Mouse (Mus musculus) adrenal gland, adult 18-20 months (tissue): ENCODE results near the gene Retsat. TPM values are rescaled to one million over a fixed set of nuclear protein-coding genes. Genes with fewer than 3 reads are reported as not detected.

ENCODE experiments used
- DNase-seq, 2 experiments: peaks; one replicate each; pipeline ENCODE4 v3.0.0; 2021 to 2022; ENCODE audit warnings: low spot score in 2 of 2
- total RNA-seq, 2 experiments: library from RNA; stranded (reverse); gene quantifications; 1 replicate in 1 of 2; 2 replicates in 1 of 2; pipeline ENCODE4 v1.2.3; 2021

Gene Retsat
- total RNA-seq, 2 experiments from 2014 or later: 332 to 343 TPM

DNA sequence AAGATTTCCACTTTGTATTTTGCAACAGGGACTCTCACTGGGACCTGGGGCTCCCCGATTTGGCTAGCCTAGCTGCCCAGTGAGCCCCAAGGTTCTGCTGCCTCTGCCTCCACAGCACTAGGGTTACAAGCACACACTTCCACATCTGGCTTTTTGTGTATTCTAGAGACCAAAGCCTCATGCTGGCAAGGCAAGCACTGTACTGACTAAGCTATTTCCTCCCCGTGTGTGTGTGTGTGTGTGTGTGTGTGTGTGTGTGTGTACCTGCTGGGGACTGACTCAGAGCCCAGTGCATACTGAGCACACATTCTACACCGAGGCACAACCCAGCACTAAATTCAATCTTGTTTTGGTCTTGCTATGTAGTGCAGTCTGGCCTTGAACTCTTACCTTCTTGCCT lies 11.6 kb upstream of the Retsat start:
- no peak for DNase-seq

DNA sequence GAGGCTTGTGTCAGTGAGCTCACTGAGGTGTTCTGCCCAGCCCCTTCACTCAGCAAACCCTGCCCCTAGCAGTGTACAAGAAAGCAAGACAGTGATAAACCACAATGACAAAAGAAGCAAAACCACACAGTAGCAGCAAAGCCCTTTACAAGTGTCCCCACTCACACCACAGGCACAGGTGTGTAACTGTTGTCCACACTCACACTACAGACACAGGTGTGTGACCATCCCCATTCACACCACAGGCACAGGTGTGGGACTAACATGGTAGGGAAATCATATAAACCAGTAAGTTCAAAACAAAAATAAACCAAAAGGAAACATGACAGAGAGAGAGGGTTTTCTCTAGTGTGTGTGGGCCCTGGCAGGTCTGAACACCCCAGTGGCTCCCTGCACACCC lies 10.0 kb upstream of the Retsat start:
- DNase-seq: no peak

DNA sequence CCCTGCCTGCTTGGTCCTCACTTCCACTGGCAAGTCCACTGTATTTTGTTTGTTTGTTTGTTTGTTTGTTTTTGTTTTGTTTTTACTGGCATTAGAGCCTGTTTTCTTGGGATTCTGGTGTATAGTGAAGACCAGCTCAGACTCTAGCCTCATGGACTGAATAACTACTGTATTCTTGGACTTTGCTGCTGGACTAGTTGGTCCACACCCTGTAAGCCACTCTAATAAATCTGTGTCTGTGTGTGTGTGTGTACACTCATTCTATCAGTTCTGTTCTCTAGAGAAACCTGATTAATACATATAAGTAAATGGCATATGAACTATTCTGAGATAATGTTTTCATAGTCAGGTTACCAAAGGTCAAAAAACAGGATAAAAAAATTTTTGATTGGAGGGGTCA lies 8.2 kb upstream of the Retsat start:
- no peak for DNase-seq

DNA sequence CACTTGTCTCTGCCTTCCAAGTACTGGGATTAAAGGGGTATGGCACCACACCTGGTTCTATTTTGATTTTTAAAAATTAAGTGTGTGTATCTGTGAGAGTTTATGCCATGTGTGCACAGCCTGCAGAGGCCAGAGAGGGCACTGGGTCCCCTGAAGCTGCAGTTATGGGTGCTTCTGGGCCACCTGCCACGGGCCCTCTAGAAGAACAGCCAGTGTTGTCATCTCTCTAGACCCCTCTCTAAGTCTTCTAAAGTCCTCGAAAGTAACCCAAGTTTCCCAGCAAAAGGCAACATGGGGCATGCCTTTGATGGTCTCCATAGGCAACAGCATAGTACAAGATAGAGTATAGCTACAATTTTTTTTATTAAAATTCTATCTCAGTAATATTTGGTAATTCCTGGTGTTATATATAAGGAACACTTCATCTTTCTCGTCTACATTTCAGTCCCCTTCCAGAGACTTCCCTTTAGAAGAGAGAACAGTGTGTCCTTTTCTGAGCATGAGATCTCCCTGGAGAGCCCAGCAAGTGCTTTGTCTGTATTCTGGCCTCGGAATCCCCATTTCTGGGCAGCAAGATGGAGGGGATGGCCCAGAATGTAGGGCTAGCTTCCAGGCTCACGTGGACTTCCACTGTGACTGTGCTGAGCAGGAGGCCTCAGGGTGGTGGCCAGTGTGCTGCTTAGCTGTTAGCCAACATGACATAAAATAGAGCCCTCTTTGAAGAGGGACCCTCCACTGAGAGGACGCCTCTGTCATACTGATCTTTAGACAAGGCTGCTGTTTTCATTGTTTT lies 5.1 kb upstream of the Retsat start:
- no peak for DNase-seq

DNA sequence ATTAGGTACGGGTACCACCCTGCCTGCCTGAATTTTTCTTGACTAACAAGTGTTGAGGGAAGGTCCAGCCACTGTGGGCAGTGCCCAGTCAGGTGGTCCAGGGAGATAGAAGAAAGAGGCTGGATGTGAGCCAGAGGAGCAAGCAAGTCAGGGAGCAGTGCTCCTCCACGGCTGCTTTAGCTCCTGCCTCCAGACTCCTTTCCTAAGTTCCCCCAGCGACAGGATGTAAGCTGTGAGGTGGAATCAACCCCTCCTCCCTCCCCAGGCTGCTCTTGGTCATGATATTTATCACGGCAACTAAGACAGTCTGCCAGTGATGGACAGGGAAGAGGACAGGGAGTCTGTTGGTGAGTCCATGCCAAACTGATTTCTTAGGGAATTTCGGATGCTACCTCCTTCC lies 4.4 kb upstream of the Retsat start:
- no peak for DNase-seq

DNA sequence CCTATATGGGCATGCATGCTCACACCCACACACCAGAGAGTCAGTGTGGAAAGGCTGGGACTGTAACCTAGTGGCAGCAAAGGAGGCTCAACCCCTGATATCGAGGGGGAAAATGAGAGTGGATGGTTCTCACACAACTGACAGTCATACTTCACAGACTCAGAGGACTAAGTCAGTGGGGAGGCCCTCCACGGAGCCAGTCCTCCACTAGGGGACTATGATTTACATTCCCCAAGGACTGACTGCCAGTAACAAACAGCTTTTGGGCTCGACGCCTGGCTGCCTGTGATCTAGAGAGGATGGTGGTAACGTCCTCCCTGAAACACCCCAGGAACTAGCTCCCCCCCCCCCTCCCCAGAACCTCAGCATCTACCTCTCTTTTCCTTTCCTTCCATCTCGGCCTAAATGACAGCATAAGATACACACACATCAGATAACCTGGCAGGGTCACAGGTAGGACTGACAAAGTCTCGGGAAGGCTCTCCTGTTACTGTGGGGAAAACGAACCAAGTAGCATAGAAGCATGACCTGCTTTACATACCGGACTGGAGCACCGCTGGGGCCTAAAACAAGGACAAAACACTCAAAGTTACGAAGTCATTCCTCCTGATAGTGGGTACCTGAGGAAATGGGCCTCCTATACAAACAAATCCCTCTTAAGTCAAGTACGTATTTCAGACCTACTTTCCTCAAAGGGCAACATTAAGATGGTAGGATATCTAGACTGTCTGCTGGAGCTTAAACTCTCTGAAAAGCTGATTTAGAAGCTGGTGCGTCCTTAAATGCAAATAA lies 996 bp upstream of the Retsat start:
- DNase-seq: no peak

DNA sequence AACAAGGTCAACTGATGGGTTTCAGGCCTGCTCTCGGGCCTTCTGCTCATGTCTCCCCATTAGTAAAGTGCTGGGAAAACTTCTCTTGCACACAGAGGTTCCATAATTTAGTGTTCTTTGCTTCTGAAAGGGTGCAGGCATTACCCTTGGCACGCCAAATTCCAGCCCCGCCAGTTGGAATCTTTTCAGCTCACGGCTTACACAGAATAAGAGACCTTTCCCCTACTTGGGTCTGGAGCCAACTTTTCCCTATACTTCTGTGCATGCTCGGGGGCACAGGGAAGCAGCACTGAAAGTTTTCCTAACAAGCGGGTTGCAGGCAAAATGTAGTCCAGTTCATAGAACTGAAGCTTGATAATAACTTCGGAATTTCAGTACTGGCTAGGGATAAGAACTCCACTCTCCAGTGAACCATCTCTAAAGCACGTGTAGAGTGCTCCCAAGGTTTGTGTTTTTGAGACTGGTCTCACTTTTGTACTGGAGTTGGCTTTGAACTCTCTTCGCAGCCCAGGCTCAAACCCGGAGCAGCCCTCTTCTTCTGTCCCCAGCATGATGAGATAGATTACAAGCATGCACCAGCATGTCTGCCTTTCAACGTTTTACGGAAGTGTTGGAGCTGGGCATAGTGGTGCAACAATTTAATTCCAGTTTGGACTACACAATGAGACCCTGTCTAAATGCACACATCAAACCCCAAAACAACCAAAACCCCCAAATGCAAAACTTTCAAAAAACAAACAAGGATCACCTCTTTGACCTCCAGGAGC lies 699 bp downstream of the Retsat start:
- peak in 1 of 2 experiments; percentile 51 for DNase-seq

DNA sequence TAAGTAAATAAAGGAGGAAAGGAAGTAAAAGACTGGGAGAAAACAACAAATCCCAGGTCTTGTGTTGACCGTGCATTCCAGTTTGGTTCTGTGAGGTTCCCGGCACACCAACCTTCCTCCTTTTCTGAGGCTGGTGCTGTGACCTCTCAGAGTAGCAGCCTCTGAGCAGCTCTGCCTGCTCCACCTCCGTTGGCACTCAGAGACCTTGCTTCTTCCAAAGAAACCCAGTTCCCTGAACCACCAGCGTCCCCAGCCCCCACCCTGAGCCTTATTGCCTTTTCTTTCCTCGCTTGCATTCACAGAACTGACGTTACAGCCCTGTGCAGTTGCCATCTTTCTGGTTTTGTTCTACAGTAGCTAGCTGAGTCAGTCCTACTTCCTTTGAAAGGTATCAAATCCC lies 1.9 kb downstream of the Retsat start:
- DNase-seq: no peak

DNA sequence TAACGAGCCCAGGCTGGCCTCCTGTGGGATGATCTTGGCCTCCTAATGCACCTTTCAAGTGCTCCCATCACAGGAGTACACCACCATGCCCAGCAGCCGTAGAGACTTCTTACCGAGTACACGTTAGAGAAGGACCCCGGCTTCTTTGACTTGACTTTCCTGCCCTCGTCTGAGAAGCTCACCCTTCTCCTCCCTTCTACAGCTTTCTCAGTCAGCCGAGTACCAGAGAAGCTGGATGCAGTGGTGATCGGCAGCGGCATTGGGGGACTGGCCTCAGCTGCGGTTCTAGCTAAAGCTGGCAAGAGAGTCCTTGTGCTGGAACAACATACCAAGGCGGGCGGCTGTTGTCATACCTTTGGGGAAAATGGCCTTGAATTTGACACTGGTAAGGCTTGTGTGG lies 2.5 kb downstream of the Retsat start:
- no peak for DNase-seq

DNA sequence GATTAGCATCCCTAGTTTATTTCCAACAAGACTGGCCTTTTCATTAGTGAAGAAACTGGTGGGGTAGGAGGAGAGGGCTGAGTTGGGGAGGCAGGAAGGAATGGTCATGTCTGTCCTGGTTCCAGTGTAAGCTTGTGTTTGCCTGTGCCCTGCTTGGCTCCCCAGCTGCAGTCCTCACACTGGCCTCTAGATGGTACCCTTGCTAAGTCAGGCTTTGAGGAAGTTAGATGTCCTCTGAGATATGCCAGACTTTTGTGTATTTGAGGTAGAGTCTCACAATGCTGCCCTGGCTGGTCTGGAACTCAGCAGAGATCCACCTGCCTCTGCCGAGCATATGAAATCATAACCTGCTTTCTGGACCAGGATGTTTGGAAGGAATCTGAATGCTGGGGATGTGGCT lies 3.5 kb downstream of the Retsat start:
- peak; percentile 80 to 84 for DNase-seq

DNA sequence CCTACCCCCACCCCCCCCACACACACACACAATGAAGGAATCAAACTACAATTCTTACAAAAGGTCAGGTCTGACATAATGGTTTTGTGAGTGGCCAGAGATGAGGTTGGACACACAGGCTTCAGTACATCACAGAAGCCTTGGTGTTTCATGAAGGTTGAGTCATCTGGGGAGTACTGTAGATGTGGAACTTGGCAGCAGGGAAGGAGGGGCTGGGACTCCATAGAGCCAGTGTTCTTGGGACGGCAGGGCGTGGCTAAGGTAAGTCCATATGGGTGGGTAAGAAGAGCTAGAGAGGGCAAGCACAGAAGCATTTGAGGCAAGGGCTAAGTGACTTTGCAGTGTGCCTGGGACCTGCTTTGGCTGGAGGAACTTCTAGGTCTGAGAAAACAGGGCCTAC lies 5.8 kb downstream of the Retsat start:
- DNase-seq: no peak

DNA sequence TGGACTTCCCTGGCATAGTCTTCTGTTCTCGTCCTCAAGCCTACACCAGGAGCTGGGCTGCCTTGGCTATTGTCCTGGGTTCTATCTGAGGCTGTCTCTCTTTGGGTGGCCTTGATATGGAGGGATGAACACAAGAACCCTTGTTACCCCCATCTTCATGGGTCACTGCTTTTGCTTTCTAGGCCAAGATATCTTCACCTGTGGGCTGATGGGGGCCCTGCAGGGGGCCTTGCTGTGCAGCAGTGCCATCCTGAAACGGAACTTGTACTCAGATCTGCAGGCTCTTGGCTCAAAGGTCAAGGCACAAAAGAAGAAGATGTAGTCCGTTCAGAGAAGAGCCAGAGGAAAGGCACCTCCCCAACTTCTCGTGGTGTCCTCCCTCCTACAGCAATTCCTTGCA lies 8.8 kb downstream of the Retsat start:
- no peak for DNase-seq

DNA sequence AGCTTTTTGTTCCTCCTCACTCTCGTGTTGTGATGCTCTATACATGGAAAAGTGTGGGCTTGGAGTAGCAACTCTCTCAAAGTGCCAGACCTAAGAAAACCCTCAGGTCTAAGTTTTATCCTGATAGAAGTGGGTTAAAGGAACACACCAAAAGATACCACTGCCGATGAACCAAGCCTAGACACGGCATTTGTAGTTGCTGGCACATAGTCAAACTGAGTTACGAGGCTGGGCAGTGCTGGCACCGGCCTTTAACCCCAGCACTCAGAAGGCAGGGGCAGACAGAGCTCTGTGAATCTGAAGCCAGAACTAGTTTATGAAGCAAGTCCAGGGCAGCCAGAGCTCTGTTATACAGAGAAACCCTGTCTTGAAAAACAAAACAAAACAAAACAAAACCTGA lies 9.4 kb downstream of the Retsat start:
- no peak for DNase-seq

DNA sequence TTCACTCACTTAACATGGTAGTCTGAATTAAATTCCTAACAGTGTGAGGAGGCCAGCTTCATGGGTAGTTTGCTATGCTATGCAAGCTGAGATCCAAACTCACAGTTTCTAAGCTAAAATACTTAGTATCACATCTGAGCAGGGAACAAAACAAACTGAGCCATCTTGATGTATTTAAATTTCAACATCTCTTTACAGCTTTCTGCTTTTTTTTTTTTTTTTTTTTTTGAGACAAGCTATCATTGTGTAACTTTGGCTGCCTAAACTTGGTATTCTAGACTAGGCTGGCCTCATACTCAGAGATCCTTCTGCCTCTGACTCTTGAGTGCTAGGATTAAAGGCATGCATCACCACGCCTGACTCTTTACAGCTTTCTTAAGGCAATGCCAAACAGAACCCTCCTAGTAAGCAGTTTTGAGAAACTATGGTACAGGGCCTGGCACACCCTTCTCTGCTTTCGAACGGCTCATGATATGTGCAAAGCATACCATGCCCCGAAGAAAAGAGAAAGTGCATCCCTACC lies 10.4 kb downstream of the Retsat start:
- no peak for DNase-seq

DNA sequence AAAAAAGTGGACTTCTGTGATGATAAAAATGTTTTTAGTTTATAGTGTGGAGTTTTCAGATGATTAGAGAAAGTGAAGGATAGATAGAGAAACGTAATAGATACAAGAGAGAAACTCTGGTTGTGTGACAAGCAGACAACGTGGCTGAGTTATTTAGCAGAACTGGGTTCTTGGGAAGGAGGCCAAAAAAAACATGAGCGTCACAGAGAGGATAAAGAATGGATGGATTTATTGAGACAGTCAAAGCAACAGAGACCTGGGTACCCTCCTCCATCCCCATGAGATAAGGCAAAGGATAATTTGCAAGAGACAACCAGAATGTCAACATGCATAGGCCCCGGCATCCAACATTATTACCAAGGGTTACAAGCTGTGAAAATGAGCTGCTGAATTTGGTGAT lies 12.0 kb downstream of the Retsat start:
- DNase-seq: no peak

DNA sequence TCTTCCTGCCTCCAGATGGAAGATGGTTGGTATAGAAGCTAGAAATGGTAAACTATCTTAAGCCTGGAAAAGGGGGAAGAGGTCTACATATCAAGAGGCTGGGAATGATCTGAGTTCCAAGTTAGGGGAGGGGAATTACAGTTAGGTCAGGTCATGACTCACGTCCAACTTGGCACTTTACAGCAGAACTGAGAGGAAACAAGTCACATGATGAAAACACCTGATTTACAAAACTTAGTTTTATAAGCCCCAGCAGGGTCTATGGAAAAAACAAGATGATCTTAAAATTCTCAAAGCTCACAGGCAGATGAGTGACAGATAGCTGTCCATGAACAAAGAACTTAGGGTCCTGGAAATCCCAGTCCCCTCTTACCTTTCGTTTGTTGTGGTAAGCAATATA lies 16.9 kb downstream of the Retsat start:
- DNase-seq: no peak

DNA sequence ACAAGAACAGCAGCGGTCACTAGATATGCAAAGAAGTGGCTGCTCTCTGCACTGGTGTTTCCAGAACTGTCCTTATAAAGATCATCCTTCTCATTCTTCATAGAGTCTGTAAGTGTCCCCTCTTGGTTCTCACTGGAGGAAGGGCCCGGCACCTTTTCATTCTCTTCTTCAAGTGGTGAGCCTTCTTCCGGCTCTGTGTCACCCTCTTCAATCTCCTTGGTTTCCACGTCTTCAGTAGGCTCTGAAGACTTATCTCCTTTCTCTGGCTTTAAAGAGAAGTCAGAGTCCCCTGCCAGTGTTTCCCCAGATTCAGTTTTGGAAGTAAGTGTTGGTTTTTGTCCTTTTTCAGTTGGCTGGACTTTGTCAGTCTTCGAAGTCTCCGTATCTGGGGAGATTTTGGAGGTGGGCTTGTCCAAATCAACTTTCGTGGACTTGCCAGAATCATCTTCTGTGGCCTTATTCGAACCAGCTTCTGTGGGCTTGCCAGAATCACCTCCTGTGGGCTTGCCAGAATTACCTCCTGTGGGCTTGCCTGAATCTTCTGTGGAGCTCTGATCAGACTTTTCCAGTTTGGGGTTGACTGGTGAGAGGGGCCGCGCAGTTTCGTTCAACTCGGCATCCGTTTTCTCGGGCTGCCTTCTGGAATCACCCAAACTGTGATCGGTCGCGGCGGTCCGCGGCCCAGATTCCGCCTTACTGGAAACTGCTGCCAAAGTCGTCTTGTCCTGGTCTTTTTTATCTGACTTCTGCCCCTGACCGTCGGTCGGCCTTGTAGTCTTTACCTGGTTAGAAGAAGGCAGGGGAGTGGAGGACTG lies 17.5 kb downstream of the Retsat start:
- no peak for DNase-seq

DNA sequence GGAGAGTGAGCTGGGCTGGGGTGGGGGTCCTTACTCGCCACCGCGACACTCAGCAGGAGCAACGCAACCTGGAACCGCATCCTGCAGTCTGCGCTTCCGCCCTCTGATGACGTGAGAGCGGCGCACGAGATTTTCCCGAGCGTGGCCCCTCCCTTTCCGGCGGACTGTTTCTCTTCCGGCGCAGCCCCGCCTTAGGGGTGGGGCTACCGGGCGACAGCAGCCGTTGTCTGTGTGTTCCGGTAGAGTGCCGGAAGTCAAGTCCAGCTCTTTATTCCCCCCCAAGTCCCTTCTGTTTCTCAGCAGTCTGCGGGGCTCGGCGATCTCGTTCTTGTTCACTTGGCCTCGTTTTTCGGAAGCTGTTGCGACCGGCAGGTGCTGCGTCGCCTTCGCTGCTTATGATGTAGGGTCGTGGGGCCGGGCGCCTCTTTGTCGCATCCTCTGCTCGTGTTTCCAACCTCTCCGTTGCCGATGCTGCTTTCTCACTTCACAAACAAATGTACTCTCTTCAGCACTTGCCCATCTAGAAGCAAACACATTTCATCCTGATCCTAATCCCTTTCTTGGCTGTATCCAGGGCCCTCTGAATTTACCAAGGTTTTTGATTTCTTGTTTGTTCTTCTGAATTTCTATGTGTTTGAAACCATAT lies 18.5 kb downstream of the Retsat start, which contains the start of gene Tgoln1:
Gene Tgoln1, minus strand, starts transcription at position 358 of the 646 bp plus-strand sequence.
- DNase-seq: peak; percentile 92 to 93

DNA sequence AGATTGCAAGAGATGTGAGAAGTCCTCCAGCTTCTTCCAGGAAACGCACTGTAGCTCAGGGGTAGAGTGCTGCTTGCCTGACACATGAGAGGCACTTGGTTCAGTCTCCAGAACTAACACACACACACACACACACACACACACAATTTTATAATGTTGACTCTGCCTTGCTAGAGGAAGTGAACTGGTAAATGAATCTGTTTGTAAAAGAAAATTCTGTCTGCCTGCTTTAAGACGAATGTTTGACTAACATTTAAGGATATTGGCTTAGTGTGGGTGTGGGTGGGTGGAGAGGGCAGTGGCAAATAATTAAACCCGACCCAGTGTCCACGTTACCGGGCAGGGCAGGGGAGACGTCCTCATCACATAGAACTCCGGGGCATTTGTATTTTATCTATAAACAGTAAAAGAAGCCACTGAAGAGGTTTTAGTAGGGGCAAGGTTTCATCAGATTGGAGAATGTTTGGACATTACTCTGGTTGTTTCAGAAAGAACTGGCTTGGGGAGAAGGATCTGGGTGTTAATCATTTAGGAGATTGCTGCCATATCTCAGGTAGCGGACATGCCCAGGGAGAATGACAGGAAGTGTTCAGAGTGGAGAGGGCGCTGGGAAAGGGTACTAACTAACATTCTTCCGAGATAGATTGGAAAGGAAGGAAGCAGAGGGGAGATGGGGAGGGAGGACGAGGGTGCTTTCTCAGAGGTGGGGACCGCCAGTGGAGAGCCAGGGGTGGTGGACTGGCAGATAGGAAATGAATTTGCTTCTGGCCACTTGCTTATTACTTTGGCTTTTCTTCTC lies 21.7 kb downstream of the Retsat start:
- no peak for DNase-seq
